Mouse (Mus musculus): Measurements from ENCODE around the gene Utrn. TPM values are rescaled to one million over a fixed set of nuclear protein-coding genes. Genes with fewer than 3 reads are reported as not detected.

The Utrn gene
- total RNA-seq, 1 experiment from 2014 or later, result 46.5 TPM

- no peak for ATAC-seq (replicated peaks; ENCODE audit: low read depth, poor library complexity, severe bottlenecking)
Observed at GRCm38 (mm10) chr10:12705990-12706389, 163.2 kb downstream of the Utrn start.

DNA sequence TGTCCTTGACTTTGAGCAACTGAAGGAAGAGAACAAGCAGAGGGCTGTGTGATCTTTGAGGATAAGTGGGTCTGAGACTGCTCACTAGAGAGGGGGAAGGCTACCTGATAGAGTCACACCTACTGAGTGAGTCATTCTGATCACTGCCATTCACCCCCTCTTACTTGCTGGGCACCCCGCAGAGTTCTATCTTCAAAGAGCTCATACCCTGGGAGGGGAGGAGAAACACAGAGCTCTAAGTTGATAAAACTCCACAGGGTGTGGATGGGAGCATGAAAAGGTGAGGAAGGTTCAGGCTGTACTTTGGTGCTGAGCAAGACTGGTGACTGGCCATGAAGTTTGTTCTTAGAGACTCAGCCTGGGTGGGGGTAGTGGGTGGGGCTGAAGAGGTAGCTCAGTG is 164.9 kb downstream of the Utrn start:
- no peak for ATAC-seq (replicated peaks; ENCODE audit: low read depth, poor library complexity, severe bottlenecking)

DNA sequence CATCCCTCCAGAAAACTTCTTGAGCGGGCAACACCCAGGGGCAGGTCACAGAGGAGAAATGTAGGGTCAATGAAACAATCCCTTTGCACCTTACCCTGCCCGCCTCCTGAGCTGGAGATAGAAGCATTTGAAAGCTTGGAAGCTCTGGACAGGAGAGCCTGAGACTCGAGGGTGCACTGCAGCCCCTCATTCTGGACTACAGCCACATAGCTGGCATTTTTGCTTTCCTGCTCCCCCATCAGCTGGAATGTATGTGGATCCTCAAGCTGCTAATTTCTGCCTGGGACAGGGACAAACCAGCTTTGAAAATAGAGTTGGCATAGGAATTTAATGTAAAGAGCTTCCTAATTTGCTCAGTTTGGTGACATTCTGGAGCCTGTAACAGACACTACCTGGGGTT is 165.6 kb downstream of the Utrn start:
- ATAC-seq (replicated peaks; ENCODE audit: low read depth, poor library complexity, severe bottlenecking), result no peak

DNA sequence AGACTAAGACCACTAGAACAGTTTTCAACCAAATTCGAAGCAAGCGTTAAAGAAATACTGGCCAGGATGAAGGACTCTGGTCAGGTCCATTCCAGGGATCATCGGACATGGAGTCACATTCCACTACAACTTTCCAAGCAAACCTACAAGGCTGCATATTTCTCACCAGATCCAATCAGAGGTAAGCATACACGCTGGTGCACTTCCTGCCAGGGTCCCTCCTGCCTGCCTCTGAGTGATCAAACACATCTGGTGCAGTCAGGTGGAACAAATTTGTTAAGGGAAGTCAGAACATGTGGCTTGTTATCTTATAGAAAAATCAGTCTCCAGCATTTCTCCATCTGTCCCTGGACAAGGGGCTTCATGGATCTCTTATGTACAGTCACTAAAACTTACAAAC is 167.0 kb downstream of the Utrn start:
- ATAC-seq (replicated peaks; ENCODE audit: low read depth, poor library complexity, severe bottlenecking), result no peak

- ATAC-seq (replicated peaks; ENCODE audit: low read depth, poor library complexity, severe bottlenecking), result no peak
Observed at GRCm38 (mm10) chr10:12701694-12702093, 167.5 kb downstream of the Utrn start.

GRCm38 (mm10) chr10:12700576-12700975 is 168.6 kb downstream of the Utrn start:
- no peak for ATAC-seq (replicated peaks; ENCODE audit: low read depth, poor library complexity, severe bottlenecking)

DNA sequence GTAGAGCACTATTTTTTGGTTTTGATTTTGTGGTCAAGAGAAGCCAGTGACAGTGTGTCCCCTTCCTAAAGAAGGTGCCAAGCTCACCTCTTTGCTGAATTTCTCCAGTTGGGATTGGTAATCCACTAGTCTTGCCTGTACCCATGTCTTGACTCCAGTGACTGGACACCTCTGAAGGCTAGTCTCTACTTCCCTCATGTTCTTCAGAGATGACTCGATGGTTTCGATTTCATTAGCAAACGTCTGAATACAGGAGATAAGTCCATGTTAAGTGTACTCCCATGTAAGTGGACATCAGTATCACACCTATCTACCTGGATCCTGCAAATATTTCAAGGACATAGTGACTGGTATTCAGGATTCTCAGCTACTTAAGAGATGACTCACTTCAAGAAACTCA is 171.3 kb downstream of the Utrn start:
- ATAC-seq (replicated peaks; ENCODE audit: low read depth, poor library complexity, severe bottlenecking), result no peak

DNA sequence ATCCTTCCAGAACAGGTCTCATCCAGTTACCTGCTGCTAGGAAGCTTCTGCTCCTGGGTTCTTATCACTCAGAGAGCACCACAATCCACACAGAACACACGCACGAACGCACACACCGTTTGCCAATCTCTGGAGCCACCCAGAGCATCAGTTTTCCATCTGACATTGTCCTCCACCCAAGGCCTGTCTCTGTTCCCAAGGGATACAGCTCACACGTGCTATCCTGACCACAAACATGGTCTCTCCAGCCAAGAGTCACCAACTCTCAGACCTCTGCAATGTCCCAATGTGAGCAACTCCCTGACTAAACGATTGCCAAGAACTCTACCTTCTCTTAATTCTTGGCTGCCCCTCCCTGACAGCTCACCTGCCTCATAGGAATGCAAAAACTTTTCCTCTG is 172.5 kb downstream of the Utrn start:
- no peak for ATAC-seq (replicated peaks; ENCODE audit: low read depth, poor library complexity, severe bottlenecking)

- ATAC-seq (replicated peaks; ENCODE audit: low read depth, poor library complexity, severe bottlenecking), result peak; percentile 81
Observed at GRCm38 (mm10) chr10:12694774-12695173, 174.4 kb downstream of the Utrn start.

GRCm38 (mm10) chr10:12690601-12691000 is 178.6 kb downstream of the Utrn start:
- peak; percentile 86 for ATAC-seq (replicated peaks; ENCODE audit: low read depth, poor library complexity, severe bottlenecking)

GRCm38 (mm10) chr10:12685683-12686082 is 183.5 kb downstream of the Utrn start:
- ATAC-seq (replicated peaks; ENCODE audit: low read depth, poor library complexity, severe bottlenecking), result no peak

GRCm38 (mm10) chr10:12684018-12684417 is 185.1 kb downstream of the Utrn start:
- no peak for ATAC-seq (replicated peaks; ENCODE audit: low read depth, poor library complexity, severe bottlenecking)

GRCm38 (mm10) chr10:12673309-12673708 is 195.9 kb downstream of the Utrn start:
- ATAC-seq (replicated peaks; ENCODE audit: low read depth, poor library complexity, severe bottlenecking), result no peak

DNA sequence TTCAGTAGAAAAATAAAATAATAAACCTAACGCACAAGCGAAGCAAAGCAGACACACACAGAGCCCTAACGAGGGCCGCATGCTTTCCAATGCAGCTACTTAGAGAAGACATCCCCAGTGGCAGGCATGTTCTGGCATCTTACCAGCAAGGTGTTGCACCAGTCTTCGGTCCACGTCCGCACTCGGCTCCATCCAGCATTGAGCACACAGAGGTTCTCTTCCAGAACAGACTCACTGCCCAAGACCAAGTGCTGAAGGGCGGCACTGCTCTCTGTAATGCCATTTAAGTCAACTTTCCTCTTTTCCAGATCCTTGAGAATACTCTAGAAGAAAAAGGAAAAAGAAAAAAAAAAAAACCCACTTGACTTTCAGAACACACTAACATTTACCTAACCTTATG is 197.6 kb downstream of the Utrn start:
- no peak for ATAC-seq (replicated peaks; ENCODE audit: low read depth, poor library complexity, severe bottlenecking)

DNA sequence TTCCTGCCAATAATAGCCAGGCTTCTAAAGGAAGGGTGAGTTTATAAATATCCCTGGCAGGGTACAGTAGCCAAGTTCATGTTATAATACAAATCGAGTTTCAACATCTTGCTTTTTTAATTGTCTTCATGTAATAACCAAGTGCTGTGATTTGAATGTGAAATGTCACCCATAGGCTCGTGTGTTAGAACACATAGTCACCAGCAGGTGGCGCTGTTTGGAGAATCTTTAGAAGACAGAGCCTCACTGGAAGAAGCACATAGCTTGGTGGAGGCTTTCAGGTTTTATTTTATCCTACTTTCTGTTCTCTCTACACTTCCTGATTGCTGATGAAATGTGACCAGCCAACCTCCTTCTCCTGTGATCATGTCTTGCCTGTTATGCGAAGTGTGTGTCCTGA is 207.1 kb downstream of the Utrn start:
- no peak for ATAC-seq (replicated peaks; ENCODE audit: low read depth, poor library complexity, severe bottlenecking)

DNA sequence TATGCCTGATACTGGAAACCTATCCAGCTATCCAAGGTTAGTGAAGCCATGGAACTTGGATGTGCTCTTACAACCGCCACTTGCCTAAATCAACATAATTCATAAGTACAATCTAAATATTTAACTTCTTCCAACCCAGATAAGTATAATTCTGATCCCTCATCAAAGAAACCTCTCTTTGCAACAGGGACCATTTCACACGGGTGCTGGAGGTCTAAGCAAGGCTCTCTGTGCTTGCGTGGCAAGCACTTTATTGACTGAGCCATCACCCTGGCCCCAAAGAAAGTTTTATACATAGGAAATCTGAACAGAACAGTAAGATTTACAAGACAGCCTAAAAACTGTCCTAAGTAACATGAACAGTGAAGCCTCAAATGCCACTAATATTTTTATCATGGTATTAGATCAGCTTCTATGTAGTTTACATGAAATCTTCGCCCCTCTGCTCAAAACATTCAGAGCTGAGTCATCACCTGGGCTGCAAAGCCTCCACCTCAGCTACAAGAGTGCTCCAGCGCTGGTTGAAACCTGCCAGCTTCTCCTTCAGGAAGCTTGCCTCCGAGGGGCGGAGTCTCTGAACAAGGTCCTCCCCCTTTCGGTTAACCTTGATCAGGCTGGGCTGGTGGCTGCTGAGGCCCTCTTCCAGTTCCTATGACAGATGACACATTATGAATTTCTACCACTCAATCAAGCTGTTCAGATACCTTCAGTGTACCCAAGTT is 211.0 kb downstream of the Utrn start:
- no peak for ATAC-seq (replicated peaks; ENCODE audit: low read depth, poor library complexity, severe bottlenecking)

GRCm38 (mm10) chr10:12652988-12653387 is 216.2 kb downstream of the Utrn start:
- ATAC-seq (replicated peaks; ENCODE audit: low read depth, poor library complexity, severe bottlenecking), result no peak

DNA sequence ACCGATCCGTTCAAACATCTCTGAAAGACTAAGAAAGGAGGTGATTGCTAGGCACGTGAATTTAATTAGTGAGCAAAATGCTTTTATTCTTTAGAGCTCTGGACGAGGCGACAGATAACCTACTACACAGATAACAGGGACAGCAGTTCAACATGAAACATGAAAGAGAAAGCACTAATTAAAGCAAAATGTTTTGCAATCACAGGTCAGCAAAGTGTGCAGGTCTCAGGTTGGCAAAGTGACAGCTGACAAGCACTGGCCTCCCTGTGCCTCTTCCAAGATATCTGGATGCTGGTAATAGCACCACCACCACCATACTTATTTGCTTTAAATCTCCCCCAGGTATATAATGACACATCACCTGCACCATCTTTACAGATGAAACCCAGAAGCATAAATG is 223.0 kb downstream of the Utrn start:
- no peak for ATAC-seq (replicated peaks; ENCODE audit: low read depth, poor library complexity, severe bottlenecking)

DNA sequence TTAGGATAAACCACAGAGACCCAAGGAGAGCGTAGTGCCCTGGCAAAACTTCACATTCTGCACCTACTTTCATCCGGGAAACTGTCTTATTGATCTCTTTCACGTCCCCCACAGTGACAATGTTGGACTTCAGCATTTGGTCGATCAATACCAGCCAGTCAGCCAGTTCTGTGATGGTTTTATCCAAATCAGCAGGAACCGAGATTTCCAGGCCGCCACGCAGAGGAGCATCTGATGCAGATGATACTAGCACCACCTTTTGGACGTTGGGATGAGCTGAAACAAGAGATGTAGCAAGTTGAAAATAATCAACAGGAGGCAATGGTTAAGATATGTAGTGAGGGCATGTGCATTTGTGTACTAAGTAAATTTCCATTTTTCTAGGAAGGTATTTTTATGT is 225.8 kb downstream of the Utrn start:
- ATAC-seq (replicated peaks; ENCODE audit: low read depth, poor library complexity, severe bottlenecking), result no peak

DNA sequence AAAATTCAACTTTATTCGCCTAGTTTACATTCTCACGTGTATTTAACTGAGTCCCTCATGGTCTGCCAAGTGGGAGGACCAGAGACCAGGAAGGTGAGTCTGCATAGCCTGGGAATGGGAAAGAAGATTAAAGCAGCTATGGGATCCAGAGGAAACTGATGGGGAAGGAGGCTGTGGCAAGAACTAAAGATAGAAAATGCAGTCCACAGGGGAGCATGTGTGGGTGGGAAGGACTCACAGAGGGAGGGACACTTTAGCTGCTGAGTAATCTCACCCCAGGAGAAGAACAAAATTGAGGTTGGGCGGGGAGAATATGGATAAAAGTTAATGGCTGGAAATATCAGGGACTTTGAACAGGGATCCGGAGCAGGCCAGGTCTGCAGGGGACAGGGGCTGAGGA is 229.5 kb downstream of the Utrn start:
- no peak for ATAC-seq (replicated peaks; ENCODE audit: low read depth, poor library complexity, severe bottlenecking)

- ATAC-seq (replicated peaks; ENCODE audit: low read depth, poor library complexity, severe bottlenecking), result no peak
Observed at GRCm38 (mm10) chr10:12633965-12634364, 235.2 kb downstream of the Utrn start.

- ATAC-seq (replicated peaks; ENCODE audit: low read depth, poor library complexity, severe bottlenecking), result 0 out of 2 replicates have a peak, but pooled peaks have one; percentile 11
Observed at GRCm38 (mm10) chr10:12630933-12631332, 238.2 kb downstream of the Utrn start.
